ENCODE assay signal across 14 mouse cellular contexts in genomic region chr14:16433206-16433605, GRCm38 (mm10).
A peak's percentile ranks its signal among the peaks of the same experiment; 100 is the strongest.
DNase-seq lines count a peak whose midpoint lies in the region; ATAC-seq lines count a peak whose summit lies in the region.
"Had no signal": no experiment of that assay in that cellular context is flagged by ENCODE, and none has a peak within 500 bp of the region (broad histone marks: within the 10 kb centered on the region; RNA-seq: fewer than 3 reads in every experiment).

No protein-coding gene starts in this region.

- WGBS in midbrain, embryonic 16.5 days: 68% methylated on average over 2 of the region's 2 CpGs
- WGBS in midbrain, embryonic 10.5 days: 80% methylated on average over 2 of the region's 2 CpGs
- WGBS in embryonic facial prominence, embryonic 13.5 days: 25% methylated on average over 2 of the region's 2 CpGs
- 70% methylated on average over 2 of the region's 2 CpGs for WGBS in kidney, embryonic 15.5 days

- H3K4me2 ChIP-seq in midbrain, embryonic 16.5 days (ENCODE audit: low read length): no peak overlapping the region
- H3K4me2 ChIP-seq in embryonic facial prominence, embryonic 13.5 days: no peak overlapping the region
- no peak overlapping the region for H3K4me2 ChIP-seq in kidney, embryonic 15.5 days
- H3K4me2 ChIP-seq: forebrain, embryonic 13.5 days; liver, embryonic 15.5 days had no signal

- peak; percentile 28 to 59 for DNase-seq in frontal cortex, postnatal 36 days (ENCODE audit: low spot score in 2 of 2)
- no peak for DNase-seq in frontal cortex, postnatal 10 days (ENCODE audit: low spot score in 2 of 2)
- no peak for DNase-seq in midbrain, embryonic 10.5 days (ENCODE audit: low spot score)
- DNase-seq in left cerebral cortex, postnatal 25 days (ENCODE audit: low spot score in 2 of 2): peak; percentile 51 to 80
- DNase-seq: cerebellum, adult 9-11 months; thymus, adult 2 months had no signal

- peaks cover 9% of the 10 kb centered on the region for H3K36me3 ChIP-seq in midbrain, embryonic 16.5 days (ENCODE audit: control insufficient read depth, insufficient read depth, low read length)
- peaks cover 59% of the 10 kb centered on the region for H3K36me3 ChIP-seq in midbrain, embryonic 10.5 days
- H3K36me3 ChIP-seq in embryonic facial prominence, embryonic 13.5 days: peaks cover 55% of the 10 kb centered on the region
- peaks cover 89% of the 10 kb centered on the region for H3K36me3 ChIP-seq in kidney, embryonic 15.5 days

- no peak overlapping the region for H3K27ac ChIP-seq in midbrain, embryonic 16.5 days (ENCODE audit: low read length)
- H3K27ac ChIP-seq in midbrain, embryonic 10.5 days (replicated peaks): no peak overlapping the region
- no peak overlapping the region for H3K27ac ChIP-seq in embryonic facial prominence, embryonic 13.5 days
- H3K27ac ChIP-seq in kidney, embryonic 15.5 days: no peak overlapping the region
- H3K27ac ChIP-seq: forebrain, embryonic 13.5 days; liver, embryonic 15.5 days had no signal

- no peak overlapping the region for H3K9ac ChIP-seq in midbrain, embryonic 16.5 days (ENCODE audit: low read depth, low read length)
- no peak overlapping the region for H3K9ac ChIP-seq in embryonic facial prominence, embryonic 13.5 days
- H3K9ac ChIP-seq in kidney, embryonic 15.5 days: no peak overlapping the region
- H3K9ac ChIP-seq: forebrain, embryonic 13.5 days; liver, embryonic 15.5 days had no signal

- no peaks in the 10 kb centered on the region for H3K4me1 ChIP-seq in midbrain, embryonic 16.5 days (ENCODE audit: control insufficient read depth, insufficient read depth, low read length)
- no peaks in the 10 kb centered on the region for H3K4me1 ChIP-seq in midbrain, embryonic 10.5 days
- H3K4me1 ChIP-seq in embryonic facial prominence, embryonic 13.5 days: no peaks in the 10 kb centered on the region
- no peaks in the 10 kb centered on the region for H3K4me1 ChIP-seq in kidney, embryonic 15.5 days
- H3K4me1 ChIP-seq: forebrain, embryonic 13.5 days; liver, embryonic 15.5 days had no signal

- intact Hi-C loops in left cerebral cortex, postnatal 25 days (cut with DNase I): loop anchor here (5.0 to 10.0 kb wide), 2 partner anchors 642 to 1754 kb away; no protein-coding TSS in a partner anchor

- H3K9me3 ChIP-seq in midbrain, embryonic 16.5 days (replicated peaks; ENCODE audit: control insufficient read depth, low read length, poor library complexity, severe bottlenecking): no peaks in the 10 kb centered on the region
- H3K9me3 ChIP-seq in midbrain, embryonic 10.5 days (replicated peaks): no peaks in the 10 kb centered on the region
- H3K9me3 ChIP-seq in embryonic facial prominence, embryonic 13.5 days: no peaks in the 10 kb centered on the region
- no peaks in the 10 kb centered on the region for H3K9me3 ChIP-seq in kidney, embryonic 15.5 days (replicated peaks)
- H3K9me3 ChIP-seq: forebrain, embryonic 13.5 days; liver, embryonic 15.5 days had no signal

- H3K4me3 ChIP-seq in midbrain, embryonic 16.5 days (ENCODE audit: low read depth, low read length): no peak overlapping the region
- no peak overlapping the region for H3K4me3 ChIP-seq in midbrain, embryonic 10.5 days
- no peak overlapping the region for H3K4me3 ChIP-seq in embryonic facial prominence, embryonic 13.5 days
- no peak overlapping the region for H3K4me3 ChIP-seq in kidney, embryonic 15.5 days (replicated peaks)
- H3K4me3 ChIP-seq: forebrain, embryonic 13.5 days; liver, embryonic 15.5 days had no signal

- ATAC-seq in midbrain, embryonic 16.5 days: 0 out of 2 replicates have a peak, but pooled peaks have one; percentile 7
- peak; percentile 53; the same call in 1 of the 2 replicates for ATAC-seq in embryonic facial prominence, embryonic 13.5 days (ENCODE audit: insufficient number of reproducible peaks, insufficient read depth, low FRiP score, low TSS enrichment, low read depth)
- ATAC-seq in kidney, embryonic 15.5 days (replicated peaks; ENCODE audit: low FRiP score): no peak
- no peak for ATAC-seq in cerebellum, adult (ENCODE audit: insufficient number of reproducible peaks, low FRiP score, low TSS enrichment)
- ATAC-seq: activated CD4-positive, CD25-positive, alpha-beta regulatory T cell, adult 4 months; CD4-positive, CD25-positive, alpha-beta regulatory T cell, adult 4 months; forebrain, embryonic 13.5 days had no signal

- no peaks in the 10 kb centered on the region for H3K27me3 ChIP-seq in midbrain, embryonic 16.5 days (ENCODE audit: control insufficient read depth, insufficient read depth, low read depth, low read length)
- H3K27me3 ChIP-seq in midbrain, embryonic 10.5 days (ENCODE audit: low read depth, poor library complexity, severe bottlenecking): no peaks in the 10 kb centered on the region
- H3K27me3 ChIP-seq in embryonic facial prominence, embryonic 13.5 days: no peaks in the 10 kb centered on the region
- no peaks in the 10 kb centered on the region for H3K27me3 ChIP-seq in kidney, embryonic 15.5 days
- H3K27me3 ChIP-seq: forebrain, embryonic 13.5 days; liver, embryonic 15.5 days had no signal

Comparison
In these comparisons a context has a peak if more than half of its experiments do, and no peak if none do; other contexts are left out.
1. DNase-seq: peak in frontal cortex, postnatal 36 days (2 of 2) and left cerebral cortex, postnatal 25 days (2 of 2); none in frontal cortex, postnatal 10 days (0 of 2) and midbrain, embryonic 10.5 days (single experiment).
2. ATAC-seq: peak in midbrain, embryonic 16.5 days (single experiment) and embryonic facial prominence, embryonic 13.5 days (single experiment); none in kidney, embryonic 15.5 days (single experiment) and cerebellum, adult (single experiment).